Mouse (Mus musculus): ENCODE measurements at regions not wholly inside any gene's neighbourhood (a gene's known extent, or its start where the extent isn't known, plus 50 kb on each side); places are given as distances from the start of the nearest gene placed in this dataset.

- intact Hi-C loops (cut with DNase I): no loop called here
- Histone ChIP-seq H3K27ac (no peak overlapping the region), H3K4me3 (no peak overlapping the region)
- DNase-seq: no peak
- TF ChIP-seq CTCF (IDR thresholded peaks at IDR 0.05): no peak
Observed at GRCm38 (mm10) chr5:141097878-141098277, 97.5 kb upstream of the Card11 start.

GRCm38 (mm10) chr5:141111666-141112065 is 111.3 kb upstream of the Card11 start:
- Histone ChIP-seq H3K4me3 (no peak overlapping the region), H3K27ac (no peak overlapping the region)
- TF ChIP-seq CTCF (IDR thresholded peaks at IDR 0.05): no peak
- intact Hi-C loops (cut with DNase I): no loop called here
- DNase-seq: no peak

GRCm38 (mm10) chr5:141115273-141115904 is 115.0 kb upstream of the Card11 start:
- TF ChIP-seq CTCF (IDR thresholded peaks at IDR 0.05): no peak
- intact Hi-C loops (cut with DNase I): no loop called here
- H3K27ac ChIP-seq: no peak overlapping the region

GRCm38 (mm10) chr5:141115963-141116362 is 115.6 kb upstream of the Card11 start:
- no peak overlapping the region for H3K27ac ChIP-seq
- intact Hi-C loops (cut with DNase I): no loop called here
- peak; percentile 24 for DNase-seq
- no peak for TF ChIP-seq CTCF (IDR thresholded peaks at IDR 0.05)
- no peak overlapping the region for H3K4me3 ChIP-seq

More at GRCm38 (mm10) chr5:141115273-141115904, 115.0 kb upstream of the Card11 start:
- no peak for DNase-seq
- H3K4me3 ChIP-seq: no peak overlapping the region

- no peak for DNase-seq
- TF ChIP-seq CTCF (IDR thresholded peaks at IDR 0.05): no peak
Observed at GRCm38 (mm10) chr5:141125870-141126269, 115.4 kb upstream of the Sdk1 start.

GRCm38 (mm10) chr5:141126536-141126935 is 114.8 kb upstream of the Sdk1 start:
- DNase-seq: no peak
- no peak overlapping the region for H3K4me3 ChIP-seq
- TF ChIP-seq CTCF (IDR thresholded peaks at IDR 0.05): no peak
- H3K27ac ChIP-seq: no peak overlapping the region
- intact Hi-C loops (cut with DNase I): no loop called here

More at GRCm38 (mm10) chr5:141125870-141126269, 115.4 kb upstream of the Sdk1 start:
- intact Hi-C loops (cut with DNase I): no loop called here
- Histone ChIP-seq H3K27ac (no peak overlapping the region), H3K4me3 (no peak overlapping the region)

GRCm38 (mm10) chr5:141131036-141131435 is 110.3 kb upstream of the Sdk1 start:
- intact Hi-C loops (cut with DNase I): no loop called here
- no peak for TF ChIP-seq CTCF (IDR thresholded peaks at IDR 0.05)
- Histone ChIP-seq H3K27ac (no peak overlapping the region), H3K4me3 (no peak overlapping the region)
- DNase-seq: no peak

GRCm38 (mm10) chr5:141131906-141132305 is 109.4 kb upstream of the Sdk1 start:
- intact Hi-C loops (cut with DNase I): no loop called here
- H3K4me3 ChIP-seq: no peak overlapping the region
- no peak for DNase-seq
- no peak overlapping the region for H3K27ac ChIP-seq
- no peak for TF ChIP-seq CTCF (IDR thresholded peaks at IDR 0.05)

- Histone ChIP-seq H3K27ac (no peak overlapping the region), H3K4me3 (no peak overlapping the region)
- no peak for DNase-seq
- no peak for TF ChIP-seq CTCF (IDR thresholded peaks at IDR 0.05)
- intact Hi-C loops (cut with DNase I): no loop called here
Observed at GRCm38 (mm10) chr5:141136239-141136638, 105.1 kb upstream of the Sdk1 start.

GRCm38 (mm10) chr5:141137716-141138115 is 103.6 kb upstream of the Sdk1 start:
- no peak for TF ChIP-seq CTCF (IDR thresholded peaks at IDR 0.05)
- Histone ChIP-seq H3K4me3 (no peak overlapping the region), H3K27ac (no peak overlapping the region)
- DNase-seq: no peak
- intact Hi-C loops (cut with DNase I): no loop called here

GRCm38 (mm10) chr5:141138771-141139360 is 102.4 kb upstream of the Sdk1 start:
- Histone ChIP-seq H3K27ac (no peak overlapping the region), H3K4me3 (no peak overlapping the region)
- no peak for DNase-seq
- intact Hi-C loops (cut with DNase I): no loop called here
- TF ChIP-seq CTCF (IDR thresholded peaks at IDR 0.05): no peak

- no peak for TF ChIP-seq CTCF (IDR thresholded peaks at IDR 0.05)
- Histone ChIP-seq H3K27ac (no peak overlapping the region), H3K4me3 (no peak overlapping the region)
- intact Hi-C loops (cut with DNase I): no loop called here
- DNase-seq: no peak
Observed at GRCm38 (mm10) chr5:141139361-141139912, 101.9 kb upstream of the Sdk1 start.

GRCm38 (mm10) chr5:141160391-141160790 is 80.9 kb upstream of the Sdk1 start:
- no peak for DNase-seq
- H3K27ac ChIP-seq: no peak overlapping the region
- no peak overlapping the region for H3K4me3 ChIP-seq
- intact Hi-C loops (cut with DNase I): no loop called here
- TF ChIP-seq CTCF (IDR thresholded peaks at IDR 0.05): no peak

- no peak for TF ChIP-seq CTCF (IDR thresholded peaks at IDR 0.05)
- intact Hi-C loops (cut with DNase I): no loop called here
- no peak for DNase-seq
- H3K27ac ChIP-seq: no peak overlapping the region
- no peak overlapping the region for H3K4me3 ChIP-seq
Observed at GRCm38 (mm10) chr5:141160956-141161355, 80.3 kb upstream of the Sdk1 start.
